Mouse (Mus musculus): ENCODE data around the gene Asna1. TPM values are rescaled to one million over a fixed set of nuclear protein-coding genes. Genes with fewer than 3 reads are reported as not detected.

The Asna1 gene
- polyA plus RNA-seq, 1 experiment from 2014 or later, result 131 TPM

- Histone ChIP-seq H3K9ac (ENCODE audit: low read length) (no peak within 1 kb of the TSS), H3K9me3 (ENCODE audit: control insufficient read depth, low read length) (no peaks in the 10 kb centered on the region), H3K27me3 (ENCODE audit: control insufficient read depth, insufficient read depth, low read length) (no peaks in the 10 kb centered on the region), H3K4me2 (ENCODE audit: low read depth, severe bottlenecking) (no peak within 1 kb of the TSS), H3K4me1 (ENCODE audit: control insufficient read depth, insufficient read depth, low read length) (no peaks in the 10 kb centered on the region), H3K36me3 (ENCODE audit: control insufficient read depth, insufficient read depth, low read length) (peaks cover 4% of the 10 kb centered on the region; the same call in 1 of the 2 replicates), H3K27ac (replicated peaks; ENCODE audit: low read depth, low read length) (no peak within 1 kb of the TSS), H3K4me3 (ENCODE audit: low read depth, low read length) (no peak within 1 kb of the TSS; the same call in 1 of the 2 replicates)
- no peak for ATAC-seq (ENCODE audit: insufficient number of reproducible peaks, low FRiP score, low TSS enrichment, low read depth)
- DNase-seq (ENCODE audit: low spot score), result no peak
Measured at GRCm38 (mm10) chr8:85067982-85068381, 42.9 kb upstream of the Asna1 start, which contains the start of gene Gm5741. Gene Gm5741 (minus strand): TSS chr8:85067982.

GRCm38 (mm10) chr8:85067155-85067554 lies 42.1 kb upstream of the Asna1 start:
- no peak overlapping the region for H3K4me3 ChIP-seq (ENCODE audit: low read depth, low read length)
- H3K4me1 ChIP-seq (ENCODE audit: control insufficient read depth, insufficient read depth, low read length), result no peaks in the 10 kb centered on the region
- 89% methylated on average over 2 of the region's 2 CpGs for WGBS
- H3K27ac ChIP-seq (replicated peaks; ENCODE audit: low read depth, low read length), result no peak overlapping the region
- H3K9ac ChIP-seq (ENCODE audit: low read length), result no peak overlapping the region
- H3K27me3 ChIP-seq (ENCODE audit: control insufficient read depth, insufficient read depth, low read length), result no peaks in the 10 kb centered on the region
- DNase-seq (ENCODE audit: low spot score) (no peak), ATAC-seq (ENCODE audit: insufficient number of reproducible peaks, low FRiP score, low TSS enrichment, low read depth) (no peak)
- H3K9me3 ChIP-seq (ENCODE audit: control insufficient read depth, low read length), result no peaks in the 10 kb centered on the region
- H3K4me2 ChIP-seq (ENCODE audit: low read depth, severe bottlenecking), result no peak overlapping the region
- peaks cover 4% of the 10 kb centered on the region; the same call in 1 of the 2 replicates for H3K36me3 ChIP-seq (ENCODE audit: control insufficient read depth, insufficient read depth, low read length)

GRCm38 (mm10) chr8:85065213-85065612 lies 40.1 kb upstream of the Asna1 start:
- H3K4me3 ChIP-seq (ENCODE audit: low read depth, low read length), result no peak overlapping the region
- WGBS, result 43% methylated on average over 2 of the region's 2 CpGs
- no peaks in the 10 kb centered on the region for H3K27me3 ChIP-seq (ENCODE audit: control insufficient read depth, insufficient read depth, low read length)
- DNase-seq (ENCODE audit: low spot score), result no peak
- H3K4me2 ChIP-seq (ENCODE audit: low read depth, severe bottlenecking), result no peak overlapping the region
- H3K36me3 ChIP-seq (ENCODE audit: control insufficient read depth, insufficient read depth, low read length), result peaks cover 4% of the 10 kb centered on the region; the same call in 1 of the 2 replicates
- no peak overlapping the region for H3K9ac ChIP-seq (ENCODE audit: low read length)
- no peaks in the 10 kb centered on the region for H3K9me3 ChIP-seq (ENCODE audit: control insufficient read depth, low read length)
- no peak overlapping the region for H3K27ac ChIP-seq (replicated peaks; ENCODE audit: low read depth, low read length)
- no peaks in the 10 kb centered on the region for H3K4me1 ChIP-seq (ENCODE audit: control insufficient read depth, insufficient read depth, low read length)
- no peak for ATAC-seq (ENCODE audit: insufficient number of reproducible peaks, low FRiP score, low TSS enrichment, low read depth)

GRCm38 (mm10) chr8:85062603-85063002 lies 37.5 kb upstream of the Asna1 start:
- Histone ChIP-seq H3K4me1 (ENCODE audit: control insufficient read depth, insufficient read depth, low read length) (no peaks in the 10 kb centered on the region), H3K27ac (replicated peaks; ENCODE audit: low read depth, low read length) (no peak overlapping the region)
- 93% methylated on average over 4 of the region's 4 CpGs for WGBS

GRCm38 (mm10) chr8:85059879-85060616 lies 35.0 kb upstream of the Asna1 start, which contains the start of gene Fbxw9:
Gene Fbxw9 (plus strand): TSS chr8:85060055.
- H3K9me3 ChIP-seq (ENCODE audit: control insufficient read depth, low read length), result no peaks in the 10 kb centered on the region
- H3K9ac ChIP-seq (ENCODE audit: low read length), result peak within 1 kb of the TSS; percentile 76
- peak; percentile 84 for ATAC-seq (ENCODE audit: insufficient number of reproducible peaks, low FRiP score, low TSS enrichment, low read depth)
- H3K4me3 ChIP-seq (ENCODE audit: low read depth, low read length), result peak within 1 kb of the TSS; percentile 82
- no peaks in the 10 kb centered on the region for H3K4me1 ChIP-seq (ENCODE audit: control insufficient read depth, insufficient read depth, low read length)
- no peak within 1 kb of the TSS for H3K27ac ChIP-seq (replicated peaks; ENCODE audit: low read depth, low read length)
- H3K27me3 ChIP-seq (ENCODE audit: control insufficient read depth, insufficient read depth, low read length), result no peaks in the 10 kb centered on the region
- H3K4me2 ChIP-seq (ENCODE audit: low read depth, severe bottlenecking), result peak within 1 kb of the TSS; percentile 95
- whole genome bisulfite sequencing, result 1% methylated on average over 53 of the region's 53 CpGs
- H3K36me3 ChIP-seq (ENCODE audit: control insufficient read depth, insufficient read depth, low read length), result peaks cover 15% of the 10 kb centered on the region
- peak; percentile 96 for DNase-seq (ENCODE audit: low spot score)

More at GRCm38 (mm10) chr8:85062603-85063002, 37.5 kb upstream of the Asna1 start:
- DNase-seq (ENCODE audit: low spot score) (no peak), ATAC-seq (ENCODE audit: insufficient number of reproducible peaks, low FRiP score, low TSS enrichment, low read depth) (no peak)
- Histone ChIP-seq H3K27me3 (ENCODE audit: control insufficient read depth, insufficient read depth, low read length) (no peaks in the 10 kb centered on the region), H3K36me3 (ENCODE audit: control insufficient read depth, insufficient read depth, low read length) (peaks cover 4% of the 10 kb centered on the region; the same call in 1 of the 2 replicates), H3K4me2 (ENCODE audit: low read depth, severe bottlenecking) (no peak overlapping the region), H3K9me3 (ENCODE audit: control insufficient read depth, low read length) (no peaks in the 10 kb centered on the region), H3K4me3 (ENCODE audit: low read depth, low read length) (no peak overlapping the region), H3K9ac (ENCODE audit: low read length) (no peak overlapping the region)

- no peak overlapping the region for H3K4me2 ChIP-seq (ENCODE audit: low read depth, severe bottlenecking)
- no peak for ATAC-seq (ENCODE audit: insufficient number of reproducible peaks, low FRiP score, low TSS enrichment, low read depth)
- H3K27ac ChIP-seq (replicated peaks; ENCODE audit: low read depth, low read length), result no peak overlapping the region
- no peak overlapping the region for H3K9ac ChIP-seq (ENCODE audit: low read length)
- peaks cover 33% of the 10 kb centered on the region for H3K36me3 ChIP-seq (ENCODE audit: control insufficient read depth, insufficient read depth, low read length)
- no peaks in the 10 kb centered on the region for H3K4me1 ChIP-seq (ENCODE audit: control insufficient read depth, insufficient read depth, low read length)
- no peak for DNase-seq (ENCODE audit: low spot score)
- no peak overlapping the region for H3K4me3 ChIP-seq (ENCODE audit: low read depth, low read length)
- no peaks in the 10 kb centered on the region for H3K9me3 ChIP-seq (ENCODE audit: control insufficient read depth, low read length)
- no peaks in the 10 kb centered on the region for H3K27me3 ChIP-seq (ENCODE audit: control insufficient read depth, insufficient read depth, low read length)
- 85% methylated on average over 7 of the region's 7 CpGs for WGBS
Measured at GRCm38 (mm10) chr8:85057367-85057766, 32.3 kb upstream of the Asna1 start.

- H3K27me3 ChIP-seq (ENCODE audit: control insufficient read depth, insufficient read depth, low read length), result no peaks in the 10 kb centered on the region
- H3K27ac ChIP-seq (replicated peaks; ENCODE audit: low read depth, low read length), result no peak overlapping the region
- H3K4me1 ChIP-seq (ENCODE audit: control insufficient read depth, insufficient read depth, low read length), result peaks cover 2% of the 10 kb centered on the region; the same call in 1 of the 2 replicates
- no peak overlapping the region for H3K9ac ChIP-seq (ENCODE audit: low read length)
- H3K4me3 ChIP-seq (ENCODE audit: low read depth, low read length), result no peak overlapping the region
- no peaks in the 10 kb centered on the region for H3K9me3 ChIP-seq (ENCODE audit: control insufficient read depth, low read length)
- peaks cover 62% of the 10 kb centered on the region for H3K36me3 ChIP-seq (ENCODE audit: control insufficient read depth, insufficient read depth, low read length)
- no peak overlapping the region for H3K4me2 ChIP-seq (ENCODE audit: low read depth, severe bottlenecking)
- ATAC-seq (ENCODE audit: insufficient number of reproducible peaks, low FRiP score, low TSS enrichment, low read depth), result no peak
- 90% methylated on average over 6 of the region's 6 CpGs for WGBS
- DNase-seq (ENCODE audit: low spot score), result no peak
Measured at GRCm38 (mm10) chr8:85043619-85044018, 18.5 kb upstream of the Asna1 start.

- no peak for ATAC-seq (ENCODE audit: insufficient number of reproducible peaks, low FRiP score, low TSS enrichment, low read depth)
- WGBS, result under 1% methylated on average over 56 of the region's 57 CpGs
- peak overlapping the region; percentile 91 for H3K9ac ChIP-seq (ENCODE audit: low read length)
- peak overlapping the region; percentile 99 for H3K27ac ChIP-seq (replicated peaks; ENCODE audit: low read depth, low read length)
- peaks cover 9% of the 10 kb centered on the region; the same call in 1 of the 2 replicates for H3K4me1 ChIP-seq (ENCODE audit: control insufficient read depth, insufficient read depth, low read length)
- H3K4me2 ChIP-seq (ENCODE audit: low read depth, severe bottlenecking), result peak overlapping the region; percentile 87
- peak overlapping the region; percentile 63 for H3K4me3 ChIP-seq (ENCODE audit: low read depth, low read length)
- no peaks in the 10 kb centered on the region for H3K27me3 ChIP-seq (ENCODE audit: control insufficient read depth, insufficient read depth, low read length)
- no peaks in the 10 kb centered on the region for H3K9me3 ChIP-seq (ENCODE audit: control insufficient read depth, low read length)
- peaks cover 18% of the 10 kb centered on the region for H3K36me3 ChIP-seq (ENCODE audit: control insufficient read depth, insufficient read depth, low read length)
- peak; percentile 67 for DNase-seq (ENCODE audit: low spot score)
Measured at GRCm38 (mm10) chr8:85037681-85038531, 12.8 kb upstream of the Asna1 start.

All from limb, embryonic 11.5 days (tissue).